Comparison of ENCODE assay signal across 8 mouse cellular contexts in the genomic region with DNA sequence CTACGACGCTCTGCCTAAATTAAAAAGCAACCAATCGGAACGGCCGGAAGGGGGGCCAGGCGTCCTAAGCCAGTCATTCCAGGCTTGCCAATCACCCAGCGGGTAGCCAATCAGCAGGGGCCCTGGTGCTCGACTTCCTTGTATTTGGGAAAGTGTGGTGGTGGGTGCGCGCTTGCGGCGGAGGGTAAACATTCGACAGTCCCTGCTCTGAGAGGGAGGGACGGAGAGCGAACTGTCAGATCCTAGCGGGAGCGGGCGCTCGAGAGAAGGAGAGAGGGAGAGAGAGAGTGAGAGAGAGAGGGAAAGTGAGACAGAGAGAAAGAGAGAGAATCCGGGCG. TPM values are rescaled to one million over a fixed set of nuclear protein-coding genes. Genes with fewer than 3 reads are reported as not detected.
DNase-seq lines count a peak whose midpoint lies in the region; ATAC-seq and TF ChIP-seq lines count a peak whose summit lies in the region.

A gene (plus strand): TSS at position 191 of the 338 bp plus-strand sequence.

- H3K27me3 ChIP-seq in forebrain, postnatal 0 days (ENCODE audit: insufficient read depth, low read length), result no peaks in the 10 kb centered on the region
- peaks cover 77% of the 10 kb centered on the region for H3K27me3 ChIP-seq in intestine, embryonic 16.5 days (replicated peaks; ENCODE audit: control insufficient read depth, insufficient read depth, low read length)

- WGBS in forebrain, postnatal 0 days, result 5% methylated on average over 20 of the region's 21 CpGs
- WGBS in intestine, embryonic 16.5 days, result under 1% methylated on average over 21 of the region's 21 CpGs

- peak; percentile 33 for TF ChIP-seq CTCF in forebrain, postnatal 0 days (IDR thresholded peaks at IDR 0.05; ENCODE audit: low read depth)

- peak within 1 kb of the TSS; percentile 75 for H3K4me3 ChIP-seq in forebrain, postnatal 0 days (ENCODE audit: low read depth, low read length)
- H3K4me3 ChIP-seq in intestine, embryonic 16.5 days (ENCODE audit: low read length), result peak within 1 kb of the TSS; percentile 44

- H3K9me3 ChIP-seq in forebrain, postnatal 0 days (ENCODE audit: low read length), result no peaks in the 10 kb centered on the region
- H3K9me3 ChIP-seq in intestine, embryonic 16.5 days (ENCODE audit: control insufficient read depth, low read length), result no peaks in the 10 kb centered on the region

- peak; percentile 98 for DNase-seq in ES-CJ7 (ENCODE audit: low read depth, low spot score)
- peak; percentile 50 for DNase-seq in cerebellum, adult 8-10 months
- peak; percentile 99 for DNase-seq in forebrain, postnatal 0 days
- DNase-seq in left cerebral cortex, adult 9 months (ENCODE audit: low spot score in 2 of 2), result peak; percentile 93 to 98
- DNase-seq in mesoderm, embryonic 11.5 days (ENCODE audit: low read depth, low spot score), result peak; percentile 95
- DNase-seq in telencephalon, adult 2 months (ENCODE audit: low read depth, low spot score), result peak; percentile 98

- peak within 1 kb of the TSS; percentile 96 for H3K9ac ChIP-seq in forebrain, postnatal 0 days
- no peak within 1 kb of the TSS for H3K9ac ChIP-seq in intestine, embryonic 16.5 days (ENCODE audit: low read depth, low read length)

- H3K36me3 ChIP-seq in forebrain, postnatal 0 days (ENCODE audit: insufficient read depth), result peaks cover 22% of the 10 kb centered on the region
- no peaks in the 10 kb centered on the region for H3K36me3 ChIP-seq in intestine, embryonic 16.5 days (ENCODE audit: control insufficient read depth, insufficient read depth, low read length)

- peak within 1 kb of the TSS; percentile 99 for H3K27ac ChIP-seq in forebrain, postnatal 0 days (ENCODE audit: low read depth, low read length)
- no peak within 1 kb of the TSS for H3K27ac ChIP-seq in intestine, embryonic 16.5 days (ENCODE audit: low read length)

- no peaks in the 10 kb centered on the region for H3K4me1 ChIP-seq in forebrain, postnatal 0 days (ENCODE audit: insufficient read depth)
- peaks cover 39% of the 10 kb centered on the region for H3K4me1 ChIP-seq in intestine, embryonic 16.5 days (ENCODE audit: control insufficient read depth, insufficient read depth, low read length)

- ATAC-seq in forebrain, postnatal 0 days, result peak; percentile 88
- ATAC-seq in intestine, embryonic 16.5 days, result peak; percentile 45
- no peak for ATAC-seq in megakaryocyte-erythroid progenitor cell, adult 5-6 weeks (replicated peaks; ENCODE audit: low FRiP score, low TSS enrichment, poor library complexity, severe bottlenecking)

- H3K4me2 ChIP-seq in forebrain, postnatal 0 days (ENCODE audit: low read depth), result peak within 1 kb of the TSS; percentile 98
- peak within 1 kb of the TSS; percentile 80 for H3K4me2 ChIP-seq in intestine, embryonic 16.5 days (ENCODE audit: low read depth, low read length)

RNA-seq across cellular contexts. Expression of the gene that starts here (rescaled TPM):
- total RNA-seq in forebrain, postnatal 0 days (2014; rRNA removed), result 76.9 and 81.4 TPM in 2 replicates
- polyA plus RNA-seq in forebrain, postnatal 0 days (2015; fragmentation: Nextera tagmentation; extraction: Ambion mirVana), result 22.7 and 28.0 TPM in 2 replicates
- polyA plus RNA-seq in intestine, embryonic 16.5 days (2015; fragmentation: Nextera tagmentation; extraction: Ambion mirVana), result 0.18 and 0.21 TPM in 2 replicates
- not detected in 2 replicates for total RNA-seq in megakaryocyte-erythroid progenitor cell, adult 5-6 weeks (2014; fragmentation: Nextera tagmentation)
- total RNA-seq in megakaryocyte-erythroid progenitor cell, adult 5-6 weeks (2017), result not detected in 2 replicates

Comparison
In these comparisons a context has a peak if more than half of its experiments do, and no peak if none do; other contexts are left out.
1. RNA of the gene that starts here (total RNA-seq): 76.9 to 81.4 TPM in forebrain, postnatal 0 days; not detected in megakaryocyte-erythroid progenitor cell, adult 5-6 weeks; every median in the first group is over 10 times any median in the second.
2. RNA of the gene that starts here (polyA plus RNA-seq): 22.7 to 28.0 TPM in forebrain, postnatal 0 days; 0.18 to 0.21 TPM in intestine, embryonic 16.5 days; every median in the first group is over 10 times any median in the second.
3. Peak in ATAC-seq, H3K4me3 ChIP-seq and H3K4me2 ChIP-seq in intestine, embryonic 16.5 days; RNA of the gene not detected or under 1 TPM.
4. Peak in every context shown above with its lines, with median percentiles within 50 percentile points of each other: DNase-seq.